Mouse (Mus musculus) layer of hippocampus, adult 2 months (tissue): ENCODE measurements at regions not wholly inside any gene's neighbourhood (a gene's known extent, or its start where the extent isn't known, plus 50 kb on each side); places are given as distances from the start of the nearest gene placed in this dataset.

Experiments used
- DNase-seq, 2 experiments: peaks; one replicate each; pipeline ENCODE4 v3.0.0; 2022; ENCODE audit warnings: low spot score in 2 of 2
- H3K27ac ChIP-seq: fragments of 200-600 bp; 2 replicates; pipeline ENCODE4 v1.8.1; 2022
- H3K4me3 ChIP-seq: fragments of 200-600 bp; 2 replicates; pipeline ENCODE4 v1.8.1; 2022; ENCODE audit warnings: mild to moderate bottlenecking
- CTCF ChIP-seq: fragments of 200-600 bp; conservative IDR thresholded peaks from 2 replicates; pipeline ENCODE4 v1.8.1; 2022; ENCODE audit warnings: antibody characterized with exemption, mild to moderate bottlenecking, moderate library complexity

DNA sequence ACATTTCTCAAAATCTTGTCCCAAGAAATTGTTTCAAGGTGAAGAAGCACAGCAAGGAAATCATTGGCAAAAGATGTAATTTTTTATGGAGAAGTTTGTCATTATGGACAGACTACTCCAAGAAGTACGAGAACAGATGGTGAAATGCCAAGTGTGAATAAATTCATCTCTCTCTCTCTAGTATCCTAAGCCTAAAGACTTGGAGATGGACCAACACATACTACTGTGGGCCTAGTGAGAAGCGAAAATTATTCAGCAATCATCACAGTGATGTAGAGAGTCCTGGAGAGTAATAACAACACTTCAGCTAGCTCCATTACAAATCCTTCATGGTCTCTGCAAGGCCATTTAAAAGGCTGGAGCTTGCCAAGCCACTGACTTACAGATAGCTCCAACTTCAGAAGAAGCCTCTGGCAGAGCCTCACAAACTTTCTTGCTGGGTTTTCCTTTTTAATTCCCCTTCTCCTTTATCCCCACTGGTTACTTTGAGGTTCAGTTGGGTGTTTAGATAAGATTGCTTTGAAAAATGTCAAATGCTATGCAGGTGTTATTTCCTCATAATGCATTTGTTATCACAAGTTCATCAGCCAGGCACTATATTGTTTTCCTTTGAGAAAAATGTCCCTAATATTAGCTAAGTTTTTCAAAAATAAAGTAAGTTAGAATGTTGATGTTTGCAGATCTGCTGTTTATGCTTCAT is 330.9 kb upstream of the Mgat4c start:
- no peak for DNase-seq
- TF ChIP-seq CTCF: no peak
- no peak overlapping the region for H3K4me3 ChIP-seq
- no peak overlapping the region for H3K27ac ChIP-seq

DNA sequence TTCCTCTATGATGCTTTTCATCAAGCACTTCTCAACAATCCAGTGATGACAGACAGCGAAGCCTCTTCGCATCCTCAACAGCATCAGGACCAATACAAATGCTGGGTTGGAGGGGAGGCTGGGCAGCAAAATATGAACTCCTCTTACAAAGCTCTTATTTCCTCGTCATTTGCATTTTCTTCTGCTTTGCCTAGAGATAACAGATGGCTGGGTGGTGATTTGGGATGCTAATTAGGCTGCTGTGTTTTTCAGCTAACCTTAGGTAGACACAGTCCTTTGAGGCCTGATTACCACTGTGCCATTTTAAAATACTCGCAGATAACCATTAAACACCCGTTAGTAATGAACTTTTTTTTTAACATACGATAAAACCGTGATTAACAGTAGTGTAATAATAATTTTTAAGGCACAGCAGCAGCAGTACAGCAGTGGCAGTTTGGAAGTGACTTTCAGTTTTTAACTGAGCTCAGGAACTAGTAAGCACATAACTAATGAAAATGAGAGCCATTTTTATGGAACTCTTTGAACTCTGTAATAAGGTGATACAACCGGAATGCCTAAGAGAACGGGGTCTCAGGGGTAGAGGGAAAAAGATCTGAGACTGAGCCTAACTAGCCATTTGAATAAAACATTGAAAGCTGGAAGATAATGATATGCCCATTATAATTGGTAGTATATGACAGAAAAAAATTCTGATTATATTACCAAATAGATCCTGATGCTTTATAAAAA is 307.3 kb upstream of the Mgat4c start:
- H3K4me3 ChIP-seq: no peak overlapping the region
- peak in 1 of 2 experiments; percentile 8 for DNase-seq
- H3K27ac ChIP-seq: no peak overlapping the region
- TF ChIP-seq CTCF: no peak

DNA sequence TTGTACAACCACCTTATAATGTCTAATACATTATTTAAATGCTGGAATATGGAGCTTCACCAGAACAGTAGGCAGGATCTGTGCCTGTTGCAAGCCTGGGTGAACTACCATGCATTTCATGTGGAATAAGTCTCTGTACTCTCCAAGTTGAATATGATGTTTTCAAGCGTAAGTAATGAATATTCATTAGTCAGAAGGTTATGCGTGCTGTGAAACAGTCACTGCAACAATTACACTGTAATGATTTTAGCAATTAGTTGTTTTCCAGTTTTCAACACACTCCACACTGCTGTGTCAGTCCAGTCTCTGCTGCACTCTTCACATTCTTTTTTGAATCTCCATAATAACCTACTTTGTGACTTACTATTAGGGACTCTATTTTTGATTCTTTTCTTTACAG is 287.9 kb upstream of the Mgat4c start:
- no peak overlapping the region for H3K27ac ChIP-seq
- TF ChIP-seq CTCF: no peak
- H3K4me3 ChIP-seq: no peak overlapping the region
- no peak for DNase-seq

DNA sequence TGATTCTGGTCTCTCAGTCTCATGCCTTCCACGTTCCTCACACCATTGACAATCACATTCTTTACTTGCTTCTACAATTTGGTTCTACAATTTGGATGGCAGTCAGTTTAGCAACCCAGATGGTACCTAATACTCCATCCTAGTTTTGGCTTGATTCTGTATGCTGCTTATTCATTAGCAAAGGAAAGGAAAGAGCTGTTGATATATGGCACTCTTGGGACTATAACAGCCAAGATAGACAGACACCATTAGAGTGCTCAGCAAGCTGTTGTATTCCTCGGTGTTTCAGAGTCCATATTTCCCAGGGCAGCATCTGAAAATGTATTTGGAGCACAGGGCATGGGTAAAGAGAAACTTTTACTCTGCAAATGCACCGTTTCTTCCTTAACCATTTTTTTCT is 282.1 kb upstream of the Mgat4c start:
- no peak for TF ChIP-seq CTCF
- no peak for DNase-seq
- Histone ChIP-seq H3K27ac (no peak overlapping the region), H3K4me3 (no peak overlapping the region)

DNA sequence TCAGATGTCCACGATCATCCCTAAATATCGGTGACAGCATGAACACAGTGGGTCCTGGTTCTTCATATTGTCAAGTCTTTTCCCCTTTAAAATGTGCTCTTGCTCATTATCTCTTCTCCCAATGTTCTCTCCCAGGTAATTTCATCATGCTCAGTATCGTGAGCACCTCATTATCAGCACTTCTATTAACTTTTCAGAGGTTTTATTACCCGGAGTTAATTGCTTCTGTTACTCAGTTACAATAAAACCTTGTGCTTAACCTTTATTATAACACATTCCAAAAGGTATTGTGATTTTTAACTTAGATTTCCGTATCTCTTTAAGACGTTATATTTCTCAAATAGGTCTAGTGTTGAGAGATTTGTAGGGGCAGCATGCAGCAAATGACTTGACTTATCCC is 266.0 kb upstream of the Mgat4c start:
- no peak for DNase-seq
- TF ChIP-seq CTCF: no peak
- Histone ChIP-seq H3K27ac (no peak overlapping the region), H3K4me3 (no peak overlapping the region)

DNA sequence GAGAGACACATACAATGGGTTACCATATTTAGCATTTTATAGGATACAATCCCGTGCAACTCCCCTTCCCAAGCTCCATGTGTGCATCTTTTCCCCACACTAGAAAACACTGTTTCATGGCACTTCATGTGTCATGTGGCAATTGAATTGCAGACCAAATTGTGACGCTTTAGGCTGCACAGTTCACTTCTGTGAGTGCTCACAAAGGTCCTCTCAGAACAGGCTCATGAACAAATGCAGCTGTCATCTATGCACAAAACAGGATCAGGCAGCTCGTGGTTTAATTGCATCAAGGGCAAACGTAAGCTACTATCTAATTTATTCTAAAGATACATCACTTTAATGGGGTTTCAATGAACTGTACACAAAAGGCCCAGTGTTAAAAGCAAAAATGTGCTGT is 258.7 kb upstream of the Mgat4c start:
- H3K4me3 ChIP-seq: no peak overlapping the region
- no peak for TF ChIP-seq CTCF
- DNase-seq: no peak
- H3K27ac ChIP-seq: no peak overlapping the region
